Mouse (Mus musculus) liver, postnatal 0 days (tissue): ENCODE data around the gene Bmp4. TPM values are rescaled to one million over a fixed set of nuclear protein-coding genes. Genes with fewer than 3 reads are reported as not detected.

ENCODE experiments used
- ATAC-seq: fragments of 200-750 bp; cut with Nextera tagmentation; 2 replicates; pipeline ENCODE4 v1.8.0; 2017; ENCODE audit warnings: mild to moderate bottlenecking, moderate library complexity
- DNase-seq: peaks from one replicate; pipeline ENCODE4 v3.0.0-alpha.2; 2016
- H3K27ac ChIP-seq: fragments of 300-500 bp; sonication (generic); 2 replicates; pipeline ENCODE4 v1.5.1; 2014; ENCODE audit warnings: antibody characterized with exemption, moderate library complexity, mild to moderate bottlenecking, low read depth
- H3K27me3 ChIP-seq: fragments of 300-500 bp; sonication (generic); 2 replicates; pipeline ENCODE4 v1.6.1; 2014; ENCODE audit warnings: low read length, control low read depth, mixed read lengths; ENCODE audit not compliant: insufficient read depth
- H3K36me3 ChIP-seq: fragments of 300-500 bp; sonication (generic); replicated peaks from 2 replicates; pipeline ENCODE4 v1.6.1; 2014; ENCODE audit warnings: mild to moderate bottlenecking, control low read depth, low read length, moderate library complexity, mixed read lengths; ENCODE audit not compliant: insufficient read depth
- H3K4me1 ChIP-seq: fragments of 300-500 bp; sonication (generic); 2 replicates; pipeline ENCODE4 v1.6.1; 2014; ENCODE audit warnings: antibody characterized with exemption, mild to moderate bottlenecking, control low read depth; ENCODE audit not compliant: insufficient read depth
- H3K4me2 ChIP-seq: fragments of 300-500 bp; sonication (generic); 2 replicates; pipeline ENCODE4 v1.6.1; 2014; ENCODE audit warnings: low read depth, mild to moderate bottlenecking, low read length, moderate library complexity, mixed read lengths
- H3K4me3 ChIP-seq: fragments of 300-500 bp; sonication (generic); 2 replicates; pipeline ENCODE4 v1.5.1; 2014; ENCODE audit warnings: low read depth, low read length
- H3K9ac ChIP-seq: fragments of 300-500 bp; sonication (generic); replicated peaks from 2 replicates; pipeline ENCODE4 v1.6.1; 2014; ENCODE audit warnings: mild to moderate bottlenecking, moderate library complexity
- H3K9me3 ChIP-seq: fragments of 300-500 bp; sonication (generic); 2 replicates; pipeline ENCODE4 v1.6.1; 2016; ENCODE audit warnings: mild to moderate bottlenecking, control low read depth, low read length, mixed read lengths
- CTCF ChIP-seq: sonication (generic); IDR thresholded peaks from 2 replicates; pipeline ENCODE4 v1.5.1; 2016; ENCODE audit warnings: antibody characterized with exemption, low read depth
- EP300 ChIP-seq: IDR thresholded peaks from 2 replicates; pipeline ENCODE4 v1.6.1; 2016; ENCODE audit warnings: antibody characterized with exemption, low read depth, mild to moderate bottlenecking
- WGBS: fragments of 180-500 bp; shearing (Covaris S2); extraction: QIAGEN DNeasy Blood & Tissue Kit; methylation state at CpG from one replicate; pipeline ENCODE4 v1.1.7; 2014; ENCODE audit not compliant: insufficient replicate concordance; 5-methylcytosine and 5-hydroxymethylcytosine counted together
- polyA plus RNA-seq: library from polyadenylated mRNA; unstranded; fragments of >200 nt; fragmentation: Nextera tagmentation; extraction: Ambion mirVana; gene quantifications from 2 replicates; pipeline ENCODE4 v1.2.1, GENCODE M21; 2015

Gene Bmp4
- polyA plus RNA-seq, 1 experiment from 2014 or later: 1.5 TPM

DNA sequence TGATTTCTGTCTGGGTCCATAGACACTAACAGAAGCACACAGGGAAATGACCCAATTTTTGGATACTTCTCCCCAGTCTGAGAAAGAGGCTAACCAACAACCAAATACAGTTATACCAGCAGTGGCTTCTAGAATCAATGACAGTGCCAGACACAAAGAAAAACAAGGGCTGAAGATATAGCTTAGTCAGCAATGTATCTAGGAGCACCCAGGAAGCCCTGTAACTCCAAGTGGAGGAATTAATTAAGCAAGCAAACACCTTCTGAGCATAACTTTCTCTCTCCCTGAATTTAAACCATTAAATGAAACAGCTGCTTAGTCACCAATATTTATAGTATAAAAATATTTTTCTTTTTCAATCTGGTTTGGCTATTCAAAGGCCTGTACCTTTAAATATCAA, 45.7 kb downstream of the Bmp4 start:
- no peak overlapping the region for H3K27ac ChIP-seq
- H3K27me3 ChIP-seq: no peaks in the 10 kb centered on the region
- peaks cover 3% of the 10 kb centered on the region; the same call in 1 of the 2 replicates for H3K9me3 ChIP-seq
- TF ChIP-seq CTCF: no peak
- TF ChIP-seq EP300: no peak
- ATAC-seq: no peak
- no peak overlapping the region for H3K4me2 ChIP-seq
- no peaks in the 10 kb centered on the region for H3K36me3 ChIP-seq
- H3K4me1 ChIP-seq: no peaks in the 10 kb centered on the region
- H3K4me3 ChIP-seq: no peak overlapping the region
- no peak overlapping the region for H3K9ac ChIP-seq
- DNase-seq: no peak

DNA sequence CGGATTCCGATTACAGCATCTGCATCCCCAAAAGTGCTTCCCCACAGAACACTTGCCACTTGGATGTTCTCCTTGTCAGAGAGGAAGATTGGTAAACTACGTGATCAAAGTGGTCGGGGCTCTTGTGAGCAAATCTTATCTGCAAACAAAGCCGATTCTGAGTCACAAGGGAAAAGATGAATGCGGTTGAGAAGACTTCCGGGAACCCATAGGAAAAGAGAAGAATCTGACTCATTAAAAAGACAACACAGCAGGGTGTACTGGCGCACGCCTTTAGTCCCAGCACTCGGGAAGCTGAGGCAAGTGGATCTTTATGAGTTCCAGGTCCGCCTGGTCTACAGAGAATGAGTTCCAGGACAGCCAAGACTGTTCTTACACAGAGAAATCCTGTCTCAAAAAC, 51.7 kb downstream of the Bmp4 start:
- Histone ChIP-seq H3K36me3 (no peaks in the 10 kb centered on the region), H3K4me3 (no peak overlapping the region), H3K27me3 (no peaks in the 10 kb centered on the region), H3K9me3 (no peaks in the 10 kb centered on the region), H3K4me2 (no peak overlapping the region), H3K27ac (no peak overlapping the region), H3K4me1 (no peaks in the 10 kb centered on the region), H3K9ac (no peak overlapping the region)
- no peak for ATAC-seq
- TF ChIP-seq CTCF (no peak), EP300 (no peak)
- 60% methylated on average over 11 of the region's 11 CpGs for WGBS
- DNase-seq: no peak

Other genes starting within 250 kb of the Bmp4 start
- not detected in 2 replicates for gene Gm15217, start 11.3 kb downstream of the Bmp4 start, polyA plus RNA-seq